Mouse (Mus musculus): ENCODE results near the gene Cubn. TPM values are rescaled to one million over a fixed set of nuclear protein-coding genes. Genes with fewer than 3 reads are reported as not detected.

The Cubn gene
- polyA plus RNA-seq, 1 experiment from 2014 or later, result 0.30 TPM

- Histone ChIP-seq H3K36me3 (no peaks in the 10 kb centered on the region), H3K4me1 (replicated peaks) (peaks cover 16% of the 10 kb centered on the region), H3K4me2 (peak overlapping the region; percentile 25; the same call in 1 of the 2 replicates), H3K4me3 (no peak overlapping the region), H3K9ac (no peak overlapping the region), H3K27me3 (no peaks in the 10 kb centered on the region), H3K9me3 (no peaks in the 10 kb centered on the region), H3K27ac (replicated peaks) (peak overlapping the region; percentile 68)
- ATAC-seq (ENCODE audit: low FRiP score, low read depth), result peak; percentile 55; the same call in 1 of the 2 replicates
- under 1% methylated on average over 4 of the region's 4 CpGs for WGBS
Measured at GRCm38 (mm10) chr2:13371797-13372170, 119.8 kb downstream of the Cubn start.

DNA sequence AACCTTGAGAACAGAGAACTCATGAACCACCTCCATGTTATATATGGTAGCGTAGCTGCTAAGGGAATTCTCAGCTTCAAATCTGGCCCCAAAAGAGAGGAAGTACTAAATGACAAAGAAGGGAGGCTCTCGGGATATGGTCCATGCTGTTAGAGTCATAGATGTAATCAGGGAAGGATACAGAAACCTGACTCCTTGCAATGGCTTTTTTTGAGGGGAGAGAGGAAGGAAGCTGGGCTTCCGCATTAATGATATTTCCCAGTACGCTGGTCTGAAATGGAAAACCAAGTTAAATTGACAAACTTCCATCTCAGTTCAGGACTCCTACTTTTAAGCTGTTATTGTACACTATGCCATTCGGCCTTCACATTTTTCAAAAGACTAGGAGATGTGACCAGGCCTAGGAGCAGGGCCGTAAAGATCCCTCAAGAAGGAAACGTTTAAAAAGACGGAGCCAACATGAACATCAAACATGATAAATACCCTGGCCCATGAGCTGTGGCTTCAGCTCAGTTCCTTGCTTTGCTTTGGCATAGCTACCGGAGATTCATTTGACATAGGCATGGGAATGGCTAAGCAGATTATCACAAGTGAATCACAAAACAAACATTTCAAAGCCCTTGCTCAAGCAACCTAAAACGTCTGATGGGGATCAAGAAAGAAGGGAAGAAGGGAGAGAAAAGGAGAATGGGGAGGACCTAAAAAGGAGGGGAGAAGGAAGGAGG is 120.4 kb downstream of the Cubn start:
- Histone ChIP-seq H3K9me3 (no peaks in the 10 kb centered on the region), H3K4me3 (no peak overlapping the region), H3K36me3 (no peaks in the 10 kb centered on the region), H3K4me2 (no peak overlapping the region), H3K4me1 (replicated peaks) (peaks cover 16% of the 10 kb centered on the region), H3K27ac (replicated peaks) (peak overlapping the region; percentile 68), H3K27me3 (no peaks in the 10 kb centered on the region), H3K9ac (no peak overlapping the region)
- 59% methylated on average over 10 of the region's 10 CpGs for WGBS
- no peak for ATAC-seq (ENCODE audit: low FRiP score, low read depth)

DNA sequence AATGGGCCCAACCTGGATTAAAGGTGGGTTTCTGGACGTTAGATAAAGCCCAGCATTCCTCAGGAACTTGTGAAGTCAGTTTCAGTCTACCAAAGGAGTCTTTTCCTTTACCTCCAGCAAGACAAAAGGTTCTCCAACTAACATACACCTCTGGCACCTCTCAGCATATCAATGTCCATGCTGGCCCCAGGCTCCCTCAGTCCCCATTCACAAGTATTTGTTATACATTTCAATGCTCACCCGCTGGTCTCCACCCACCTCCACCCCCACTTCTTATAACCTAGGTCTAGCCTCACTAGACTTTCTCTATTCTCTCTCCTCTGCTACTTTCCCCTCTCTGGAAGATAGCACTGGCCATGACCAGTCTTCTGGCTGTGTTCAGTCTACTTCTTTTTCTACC is 121.1 kb downstream of the Cubn start:
- no peaks in the 10 kb centered on the region for H3K27me3 ChIP-seq
- WGBS, result 39% methylated on average over 2 of the region's 2 CpGs
- H3K27ac ChIP-seq (replicated peaks), result no peak overlapping the region
- H3K9ac ChIP-seq, result no peak overlapping the region
- no peaks in the 10 kb centered on the region for H3K36me3 ChIP-seq
- H3K9me3 ChIP-seq, result no peaks in the 10 kb centered on the region
- H3K4me1 ChIP-seq (replicated peaks), result peaks cover 16% of the 10 kb centered on the region
- H3K4me2 ChIP-seq, result no peak overlapping the region
- ATAC-seq (ENCODE audit: low FRiP score, low read depth), result no peak
- H3K4me3 ChIP-seq, result no peak overlapping the region

- Histone ChIP-seq H3K4me1 (replicated peaks) (peaks cover 16% of the 10 kb centered on the region), H3K27me3 (no peaks in the 10 kb centered on the region), H3K9ac (no peak overlapping the region), H3K4me2 (no peak overlapping the region), H3K36me3 (no peaks in the 10 kb centered on the region), H3K27ac (replicated peaks) (no peak overlapping the region), H3K4me3 (no peak overlapping the region), H3K9me3 (no peaks in the 10 kb centered on the region)
- 57% methylated on average over 3 of the region's 3 CpGs for WGBS
- ATAC-seq (ENCODE audit: low FRiP score, low read depth), result no peak
Measured at GRCm38 (mm10) chr2:13368517-13368916, 123.1 kb downstream of the Cubn start.

- peak overlapping the region; percentile 5 for H3K4me2 ChIP-seq
- H3K36me3 ChIP-seq, result no peaks in the 10 kb centered on the region
- no peaks in the 10 kb centered on the region for H3K9me3 ChIP-seq
- H3K9ac ChIP-seq, result no peak overlapping the region
- no peak overlapping the region for H3K4me3 ChIP-seq
- 54% methylated on average over 7 of the region's 7 CpGs for WGBS
- H3K27ac ChIP-seq (replicated peaks), result peak overlapping the region; percentile 49; the same call in 1 of the 2 replicates
- peaks cover 6% of the 10 kb centered on the region; the same call in 1 of the 2 replicates for H3K4me1 ChIP-seq (replicated peaks)
- peak; percentile 82 for ATAC-seq (ENCODE audit: low FRiP score, low read depth)
- H3K27me3 ChIP-seq, result no peaks in the 10 kb centered on the region
Measured at GRCm38 (mm10) chr2:13357885-13358552, 133.6 kb downstream of the Cubn start.

GRCm38 (mm10) chr2:13352775-13353174 is 138.8 kb downstream of the Cubn start:
- 98% methylated on average over 3 of the region's 3 CpGs for WGBS
- no peak overlapping the region for H3K27ac ChIP-seq (replicated peaks)
- no peaks in the 10 kb centered on the region for H3K9me3 ChIP-seq
- H3K9ac ChIP-seq, result no peak overlapping the region
- no peaks in the 10 kb centered on the region; the same call in 1 of the 2 replicates for H3K4me1 ChIP-seq (replicated peaks)
- no peaks in the 10 kb centered on the region for H3K27me3 ChIP-seq
- ATAC-seq (ENCODE audit: low FRiP score, low read depth), result no peak
- H3K4me2 ChIP-seq, result no peak overlapping the region
- no peaks in the 10 kb centered on the region for H3K36me3 ChIP-seq
- no peak overlapping the region for H3K4me3 ChIP-seq

DNA sequence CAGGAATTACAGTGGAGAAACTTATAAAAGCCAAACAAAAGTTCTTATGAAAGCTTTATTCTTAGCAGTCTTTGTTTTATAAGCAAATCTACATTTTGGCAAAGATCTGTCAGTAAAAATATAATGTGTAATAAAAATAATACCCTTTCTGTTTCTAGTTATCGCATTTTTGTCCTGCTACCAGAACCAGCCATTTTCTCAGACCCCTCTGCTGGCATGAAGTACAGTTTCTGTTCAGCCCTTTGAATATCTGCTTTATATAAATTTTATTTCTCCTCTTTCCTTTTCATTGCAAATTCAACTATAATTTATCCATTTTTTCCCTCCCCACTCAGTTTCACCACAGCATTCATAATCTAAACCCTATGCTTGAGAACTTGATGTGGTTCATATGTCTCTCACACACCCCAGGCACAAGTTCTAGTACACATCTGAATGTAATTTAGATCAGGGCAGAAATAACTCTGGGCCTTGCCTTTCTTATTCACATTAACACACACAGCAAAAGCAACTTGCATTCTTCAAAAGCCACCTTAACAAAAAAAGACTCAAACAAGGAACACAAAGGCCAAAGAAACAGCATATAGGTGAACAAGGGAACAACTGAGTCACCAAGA is 139.4 kb downstream of the Cubn start:
- WGBS, result 90% methylated on average over 1 of the region's 1 CpGs
- Histone ChIP-seq H3K4me1 (replicated peaks) (no peaks in the 10 kb centered on the region), H3K9me3 (no peaks in the 10 kb centered on the region), H3K4me3 (no peak overlapping the region), H3K27me3 (no peaks in the 10 kb centered on the region), H3K4me2 (no peak overlapping the region), H3K27ac (replicated peaks) (no peak overlapping the region), H3K9ac (no peak overlapping the region), H3K36me3 (no peaks in the 10 kb centered on the region)
- ATAC-seq (ENCODE audit: low FRiP score, low read depth), result no peak

GRCm38 (mm10) chr2:13342325-13342926 is 149.2 kb downstream of the Cubn start:
- no peak for ATAC-seq (ENCODE audit: low FRiP score, low read depth)
- Histone ChIP-seq H3K9ac (no peak overlapping the region), H3K9me3 (no peaks in the 10 kb centered on the region), H3K4me1 (replicated peaks) (no peaks in the 10 kb centered on the region), H3K4me3 (no peak overlapping the region), H3K4me2 (no peak overlapping the region), H3K27me3 (no peaks in the 10 kb centered on the region), H3K36me3 (no peaks in the 10 kb centered on the region), H3K27ac (replicated peaks) (no peak overlapping the region)
- WGBS, result 55% methylated on average over 7 of the region's 7 CpGs

DNA sequence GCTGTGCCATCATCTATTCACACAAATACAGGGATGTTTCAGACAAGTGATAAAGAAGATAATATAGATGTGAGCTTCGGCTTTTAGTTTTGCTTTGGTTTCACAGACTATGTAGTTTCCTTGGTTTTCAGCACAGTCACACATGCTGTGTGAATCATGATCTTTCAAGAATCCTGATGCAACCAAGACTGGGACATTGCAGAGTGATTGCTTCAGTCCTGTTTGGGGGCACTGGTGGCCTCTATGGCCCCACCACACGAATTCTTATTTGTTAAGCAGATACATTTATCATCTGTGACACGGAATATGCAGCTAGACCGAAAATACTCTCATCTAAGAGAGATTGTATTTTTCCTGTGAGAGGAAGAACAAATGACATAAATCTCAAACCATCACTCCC is 156.2 kb downstream of the Cubn start:
- no peak overlapping the region for H3K4me2 ChIP-seq
- H3K36me3 ChIP-seq, result no peaks in the 10 kb centered on the region
- H3K27me3 ChIP-seq, result no peaks in the 10 kb centered on the region
- no peak overlapping the region for H3K4me3 ChIP-seq
- no peaks in the 10 kb centered on the region for H3K4me1 ChIP-seq (replicated peaks)
- H3K9ac ChIP-seq, result no peak overlapping the region
- no peak for ATAC-seq (ENCODE audit: low FRiP score, low read depth)
- no peaks in the 10 kb centered on the region for H3K9me3 ChIP-seq
- WGBS, result 77% methylated on average over 4 of the region's 4 CpGs
- H3K27ac ChIP-seq (replicated peaks), result no peak overlapping the region

GRCm38 (mm10) chr2:13329754-13330417 is 161.7 kb downstream of the Cubn start:
- Histone ChIP-seq H3K27ac (replicated peaks) (no peak overlapping the region), H3K27me3 (no peaks in the 10 kb centered on the region), H3K36me3 (no peaks in the 10 kb centered on the region), H3K9me3 (no peaks in the 10 kb centered on the region), H3K4me2 (no peak overlapping the region), H3K4me3 (no peak overlapping the region), H3K4me1 (replicated peaks) (no peaks in the 10 kb centered on the region), H3K9ac (no peak overlapping the region)
- WGBS, result 66% methylated on average over 4 of the region's 4 CpGs
- ATAC-seq (ENCODE audit: low FRiP score, low read depth), result no peak

DNA sequence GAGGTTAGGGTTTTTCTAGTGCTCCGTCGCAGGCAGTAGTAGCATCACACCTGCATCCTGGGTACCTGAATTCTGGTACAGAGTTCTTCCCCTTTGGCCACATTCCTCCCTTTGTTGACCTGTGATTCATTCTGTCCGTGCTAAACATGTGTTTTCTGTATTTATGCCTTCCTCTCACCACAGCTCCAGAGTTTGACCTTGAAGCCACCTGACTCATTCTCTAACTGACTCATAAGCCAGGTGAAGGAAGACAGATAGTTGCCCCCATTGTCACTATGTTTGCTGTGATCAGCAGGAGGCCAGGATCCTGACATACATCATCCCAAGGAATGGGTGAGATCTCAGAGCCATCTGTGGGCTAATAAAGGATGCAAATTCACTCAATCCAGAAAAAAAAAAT is 188.2 kb downstream of the Cubn start:
- WGBS, result 89% methylated on average over 3 of the region's 3 CpGs
- H3K4me2 ChIP-seq, result no peak overlapping the region
- H3K9ac ChIP-seq, result no peak overlapping the region
- no peaks in the 10 kb centered on the region for H3K27me3 ChIP-seq
- no peaks in the 10 kb centered on the region for H3K9me3 ChIP-seq
- H3K36me3 ChIP-seq, result no peaks in the 10 kb centered on the region
- no peak overlapping the region for H3K4me3 ChIP-seq
- no peaks in the 10 kb centered on the region for H3K4me1 ChIP-seq (replicated peaks)
- ATAC-seq (ENCODE audit: low FRiP score, low read depth), result no peak
- H3K27ac ChIP-seq (replicated peaks), result no peak overlapping the region
